Mouse (Mus musculus) small intestine, adult 2 months (tissue): Measurements from ENCODE around the gene Amz1. TPM values are rescaled to one million over a fixed set of nuclear protein-coding genes. Genes with fewer than 3 reads are reported as not detected.

Experiments used
- H3K27ac ChIP-seq: fragments of 200-500 bp; 2 replicates; pipeline ENCODE4 v1.5.1; 2012; ENCODE audit warnings: low read depth, low read length, control low read depth, inconsistent platforms; ENCODE audit not compliant: insufficient read depth
- H3K27me3 ChIP-seq: fragments of 200-500 bp; 2 replicates; pipeline ENCODE4 v1.6.1; 2012; ENCODE audit warnings: mild to moderate bottlenecking, moderate library complexity, low read length, inconsistent platforms; ENCODE audit not compliant: control insufficient read depth, insufficient read depth
- H3K36me3 ChIP-seq: fragments of 200-500 bp; 2 replicates; pipeline ENCODE4 v1.6.1; 2012; ENCODE audit warnings: mild to moderate bottlenecking, low read length, control low read depth, inconsistent platforms; ENCODE audit not compliant: control insufficient read depth, insufficient read depth
- H3K4me1 ChIP-seq: fragments of 200-500 bp; 2 replicates; pipeline ENCODE4 v1.6.1; 2012; ENCODE audit warnings: low read length, inconsistent platforms, mixed read lengths; ENCODE audit not compliant: control insufficient read depth, insufficient read depth, insufficient read length
- H3K4me3 ChIP-seq: fragments of 200-500 bp; 2 replicates; pipeline ENCODE4 v1.5.1; 2012; ENCODE audit warnings: low read depth, mild to moderate bottlenecking, control low read depth, inconsistent platforms, low read length, moderate library complexity
- CTCF ChIP-seq: fragments of 200-500 bp; IDR thresholded peaks from 2 replicates; pipeline ENCODE4 v1.5.1; 2012; ENCODE audit warnings: low read depth, mild to moderate bottlenecking, control low read depth, inconsistent platforms, low read length, moderate library complexity, mixed read lengths; ENCODE audit not compliant: insufficient replicate concordance, insufficient read length; ENCODE audit errors: extremely low read depth
- POLR2A ChIP-seq: fragments of 200-500 bp; IDR thresholded peaks from 2 replicates; pipeline ENCODE4 v1.6.1; 2012; ENCODE audit warnings: low read depth, mild to moderate bottlenecking, control low read depth, inconsistent platforms, low read length, moderate library complexity
- WGBS: fragments of 180-500 bp; shearing (Covaris S2); methylation state at CpG from one replicate; pipeline ENCODE4 v1.1.7; 2018; 5-methylcytosine and 5-hydroxymethylcytosine counted together
- polyA plus RNA-seq: library from polyadenylated mRNA; depleted of rRNA; stranded (reverse); fragments of >200 nt; gene quantifications from 2 replicates; pipeline ENCODE4 v1.2.3, GENCODE M21; 2012

Amz1 gene
- polyA plus RNA-seq, 1 experiment = 3.8 TPM

DNA sequence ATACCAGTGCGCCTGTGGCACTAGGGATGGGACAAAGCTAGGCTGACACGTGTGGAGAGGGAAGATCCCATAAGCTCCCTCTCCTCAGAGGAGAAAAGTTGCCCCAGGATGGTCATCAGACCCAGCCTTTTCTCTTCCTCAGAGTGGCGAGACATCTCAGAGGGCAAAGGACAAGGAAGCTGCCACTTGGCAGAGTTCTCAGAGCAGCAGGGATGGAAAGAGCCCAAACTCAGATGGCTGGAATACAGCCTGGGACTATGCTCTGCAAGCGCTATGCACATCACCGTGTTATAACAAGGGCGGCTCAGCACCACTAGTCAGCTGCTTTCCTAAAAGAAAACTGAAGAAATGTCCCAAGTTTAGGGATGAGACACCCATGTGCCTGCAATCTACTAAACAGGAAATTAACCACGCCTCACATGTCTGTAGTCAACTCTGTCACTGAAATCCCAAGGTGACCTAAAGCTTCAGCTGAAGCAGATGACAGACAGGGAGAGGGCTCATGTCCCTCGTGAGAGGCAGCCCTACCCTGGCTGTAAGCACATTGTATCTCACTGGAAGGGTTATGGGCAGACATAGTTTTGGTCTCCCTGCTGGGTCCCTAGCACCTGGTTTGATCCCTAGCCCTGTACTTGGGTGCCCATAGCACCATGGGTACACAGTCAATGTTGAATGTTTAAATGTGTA is 58.1 kb downstream of the Amz1 start:
- Histone ChIP-seq H3K27ac (no peak overlapping the region), H3K4me3 (no peak overlapping the region), H3K4me1 (no peaks in the 10 kb centered on the region), H3K36me3 (peaks cover 12% of the 10 kb centered on the region), H3K27me3 (no peaks in the 10 kb centered on the region)
- TF ChIP-seq CTCF (no peak), POLR2A (no peak)
- 74% methylated on average over 8 of the region's 8 CpGs for WGBS

DNA sequence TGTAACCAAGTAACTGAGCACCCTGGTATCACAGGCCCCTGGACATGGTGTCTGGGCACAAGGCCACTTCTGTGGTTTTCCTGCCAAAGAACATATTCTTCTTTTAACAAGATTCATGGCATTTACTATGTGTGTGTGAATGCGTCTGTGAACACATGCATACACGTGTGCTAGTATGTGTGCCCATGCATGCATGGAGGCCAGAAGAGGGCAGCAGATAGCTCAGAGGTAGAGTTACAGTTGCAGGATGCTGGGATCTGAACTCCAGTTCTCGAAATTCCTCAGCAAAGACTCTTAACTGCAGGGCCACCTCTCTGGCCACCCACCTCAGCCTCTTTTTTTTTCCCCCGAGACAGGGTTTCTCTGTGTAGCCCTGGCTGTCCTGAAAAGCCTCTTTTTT is 59.6 kb downstream of the Amz1 start:
- no peak overlapping the region for H3K27ac ChIP-seq
- no peak overlapping the region for H3K4me3 ChIP-seq
- no peaks in the 10 kb centered on the region for H3K4me1 ChIP-seq
- TF ChIP-seq POLR2A (no peak), CTCF (no peak)
- 94% methylated on average over 4 of the region's 4 CpGs for WGBS
- peaks cover 8% of the 10 kb centered on the region for H3K36me3 ChIP-seq
- H3K27me3 ChIP-seq = no peaks in the 10 kb centered on the region

GRCm38 (mm10) chr5:140784288-140784687 is 60.4 kb downstream of the Amz1 start:
- 87% methylated on average over 6 of the region's 6 CpGs for WGBS
- no peak for TF ChIP-seq CTCF

DNA sequence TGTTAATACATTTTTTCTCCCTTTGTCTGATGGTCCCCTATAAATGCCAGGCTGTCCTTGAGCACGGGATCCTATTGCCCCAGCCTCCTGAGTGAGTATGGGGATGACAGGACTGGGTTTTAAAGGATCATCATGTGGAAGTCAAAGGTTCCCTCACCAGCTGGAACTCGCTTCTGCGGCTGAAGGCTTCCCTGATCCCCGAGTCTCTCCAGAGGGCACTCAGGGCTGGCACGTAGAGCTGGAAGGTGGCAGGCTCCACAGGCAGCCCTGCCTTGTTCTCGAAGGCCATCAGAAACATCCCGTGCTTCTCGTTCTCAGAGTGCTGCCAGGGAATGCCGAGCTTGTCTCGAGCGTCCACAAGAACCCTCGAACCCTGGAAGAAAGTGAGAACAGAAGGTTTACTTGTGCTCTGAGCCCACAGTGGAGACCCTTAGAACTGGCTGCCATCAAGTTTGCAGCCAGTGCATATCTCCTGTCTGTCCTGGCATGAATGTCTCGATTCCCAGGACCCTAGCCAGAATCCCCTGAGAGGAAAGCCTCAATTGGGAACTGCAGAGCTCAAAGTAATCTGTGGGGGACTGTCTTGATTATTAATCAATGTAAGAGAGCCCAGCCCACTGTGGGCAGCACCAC is 61.4 kb downstream of the Amz1 start:
- Histone ChIP-seq H3K4me1 (no peaks in the 10 kb centered on the region), H3K27ac (no peak overlapping the region), H3K4me3 (no peak overlapping the region), H3K27me3 (no peaks in the 10 kb centered on the region), H3K36me3 (peaks cover 8% of the 10 kb centered on the region)
- 83% methylated on average over 13 of the region's 13 CpGs for WGBS
- TF ChIP-seq POLR2A = no peak
- TF ChIP-seq CTCF = no peak

More at GRCm38 (mm10) chr5:140784288-140784687, 60.4 kb downstream of the Amz1 start:
- Histone ChIP-seq H3K4me1 (no peaks in the 10 kb centered on the region), H3K4me3 (no peak overlapping the region), H3K27ac (no peak overlapping the region), H3K36me3 (peaks cover 8% of the 10 kb centered on the region), H3K27me3 (no peaks in the 10 kb centered on the region)

GRCm38 (mm10) chr5:140789561-140789960 is 65.6 kb downstream of the Amz1 start:
- TF ChIP-seq CTCF (no peak), POLR2A (no peak)
- Histone ChIP-seq H3K27me3 (no peaks in the 10 kb centered on the region), H3K4me3 (no peak overlapping the region), H3K4me1 (peaks cover 3% of the 10 kb centered on the region; the same call in 1 of the 2 replicates), H3K36me3 (no peaks in the 10 kb centered on the region), H3K27ac (no peak overlapping the region)

DNA sequence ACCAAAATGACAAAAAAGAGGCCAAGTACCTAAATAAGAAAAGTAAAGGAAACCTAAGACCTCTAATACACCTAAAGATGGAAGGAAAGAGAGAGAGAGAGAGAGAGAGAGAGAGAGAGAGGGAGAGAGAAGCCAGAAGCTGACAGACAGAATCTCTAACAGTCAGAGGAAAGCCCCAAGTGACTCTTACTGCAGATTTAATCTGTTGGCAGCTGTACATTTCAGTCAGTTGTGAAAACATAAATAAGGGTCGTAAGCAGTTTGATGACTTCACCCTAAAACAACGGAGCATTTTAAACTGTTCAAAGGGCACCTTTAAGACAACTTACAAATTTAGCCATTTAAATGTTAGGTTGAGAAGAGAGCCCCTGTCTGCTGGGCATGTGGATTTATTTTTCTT is 66.5 kb downstream of the Amz1 start:
- TF ChIP-seq POLR2A (no peak), CTCF (no peak)
- H3K27ac ChIP-seq = no peak overlapping the region
- H3K4me1 ChIP-seq = peaks cover 3% of the 10 kb centered on the region; the same call in 1 of the 2 replicates
- no peak overlapping the region for H3K4me3 ChIP-seq
- WGBS = 33% methylated on average over 2 of the region's 2 CpGs
- no peaks in the 10 kb centered on the region for H3K27me3 ChIP-seq
- no peaks in the 10 kb centered on the region for H3K36me3 ChIP-seq
